Mouse (Mus musculus) megakaryocyte, embryonic 14.5 days (primary cell): ENCODE data around the gene Heatr1. TPM values are rescaled to one million over a fixed set of nuclear protein-coding genes. Genes with fewer than 3 reads are reported as not detected.
A peak's percentile ranks its signal among the peaks of the same experiment; 100 is the strongest.

Experiments used
- H3K27me3 ChIP-seq: replicated peaks from 2 replicates; pipeline ENCODE3; 2012; ENCODE audit warnings: inconsistent platforms
- H3K36me3 ChIP-seq: replicated peaks from 2 replicates; pipeline ENCODE3; 2012; ENCODE audit warnings: low read length, inconsistent platforms, mixed read lengths
- H3K4me1 ChIP-seq: 2 replicates; pipeline ENCODE4 v1.6.1; 2012; ENCODE audit warnings: inconsistent platforms
- H3K4me3 ChIP-seq: replicated peaks from 2 replicates; pipeline ENCODE3; 2012; ENCODE audit warnings: moderate library complexity, mild to moderate bottlenecking, inconsistent platforms
- H3K9me3 ChIP-seq: 2 replicates; pipeline ENCODE4 v1.6.1; 2012; ENCODE audit warnings: inconsistent platforms
- FLI1 ChIP-seq: IDR thresholded peaks from 2 replicates; pipeline ENCODE4 v1.6.1; 2012; ENCODE audit warnings: low read length, inconsistent platforms, mixed read lengths
- GATA1 ChIP-seq: IDR thresholded peaks from 3 replicates; pipeline ENCODE4 v1.6.1; 2012; ENCODE audit warnings: mixed read lengths, low read length, inconsistent platforms, borderline replicate concordance
- polyA plus RNA-seq: library from polyadenylated mRNA; stranded (reverse); fragments of >175 nt; gene quantifications from 2 replicates; pipeline ENCODE4 v1.2.3, GENCODE M21; 2012; ENCODE audit warnings: low replicate concordance; ENCODE audit not compliant: insufficient read depth

The Heatr1 gene
- 5.8 and 8.5 TPM in 2 replicates for polyA plus RNA-seq

DNA sequence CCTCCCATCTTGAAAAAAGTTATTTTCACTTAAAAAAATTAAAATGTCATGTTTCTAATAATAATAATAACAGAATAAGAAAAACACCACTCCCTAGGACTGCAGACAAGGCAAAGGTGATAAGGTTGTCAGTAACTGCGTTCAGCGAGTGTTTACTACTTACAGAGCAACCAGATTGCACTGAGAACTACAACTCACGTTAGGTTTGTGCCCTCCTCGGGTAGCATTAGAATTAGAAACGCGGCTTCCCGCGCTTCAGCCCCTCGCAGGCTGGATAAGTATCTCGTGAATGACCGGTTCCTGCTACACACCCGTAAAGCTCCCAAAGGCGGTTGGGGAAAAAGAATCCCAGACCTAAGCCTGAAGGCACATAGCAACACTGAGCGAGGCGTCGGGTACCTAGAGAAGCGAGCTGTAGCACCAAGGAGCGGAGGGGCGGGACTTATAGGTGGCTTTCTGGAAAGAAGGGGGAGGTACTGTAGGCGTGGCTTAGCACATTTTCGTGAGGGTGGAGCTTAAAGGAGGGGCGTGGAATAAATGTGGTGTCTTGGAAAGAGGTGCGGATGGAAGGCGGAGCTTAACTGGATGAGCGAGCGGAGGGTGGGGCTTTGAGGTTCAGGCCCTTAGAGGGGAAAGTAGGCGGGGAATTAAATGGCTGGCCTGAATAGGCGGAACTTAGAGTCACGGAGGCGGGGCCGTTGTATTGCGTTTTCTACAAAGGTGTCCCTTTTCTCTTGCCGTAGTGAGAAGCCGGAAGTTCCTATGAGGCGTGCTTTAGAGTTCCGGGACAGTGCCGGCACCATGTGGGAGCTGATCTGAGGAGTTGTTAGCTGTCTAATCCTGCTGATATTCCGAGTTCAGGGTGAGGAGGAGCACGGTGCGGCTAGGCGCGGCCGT is at the start of gene Heatr1:
Heatr1 (plus strand) TSS at position 419 of the 897 bp plus-strand sequence.
- H3K4me3 ChIP-seq = peak within 1 kb of the TSS; percentile 91
- peaks cover 23% of the 10 kb centered on the region for H3K36me3 ChIP-seq
- no peaks in the 10 kb centered on the region for H3K9me3 ChIP-seq
- H3K4me1 ChIP-seq = peaks cover 22% of the 10 kb centered on the region
- TF ChIP-seq FLI1 (0 out of 2 replicates have a peak, but pooled peaks have one; percentile 20), GATA1 (no peak)
- peaks cover 5% of the 10 kb centered on the region for H3K27me3 ChIP-seq

DNA sequence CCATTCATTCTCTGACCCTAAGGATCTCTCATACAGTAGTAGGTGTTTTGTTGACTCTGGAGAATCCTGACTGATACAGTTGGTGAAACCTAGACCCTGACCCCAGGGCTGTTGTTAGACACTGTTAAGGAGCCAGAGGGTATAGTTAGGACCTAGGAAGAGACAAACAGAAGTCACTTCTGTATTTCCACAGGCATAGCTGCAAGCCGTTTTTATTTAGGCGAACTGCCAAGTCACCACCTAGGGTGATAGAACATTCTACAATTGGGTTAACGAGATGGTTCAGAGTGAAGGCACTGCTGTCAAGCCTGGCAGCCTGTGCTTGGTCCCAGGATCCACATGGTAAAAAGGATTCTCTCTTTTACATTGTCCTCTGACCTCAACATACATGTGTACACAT is 48.0 kb upstream of the Heatr1 start:
- Histone ChIP-seq H3K4me3 (no peak overlapping the region), H3K4me1 (no peaks in the 10 kb centered on the region), H3K9me3 (no peaks in the 10 kb centered on the region), H3K36me3 (no peaks in the 10 kb centered on the region), H3K27me3 (no peaks in the 10 kb centered on the region)
- TF ChIP-seq GATA1 (no peak), FLI1 (no peak)

DNA sequence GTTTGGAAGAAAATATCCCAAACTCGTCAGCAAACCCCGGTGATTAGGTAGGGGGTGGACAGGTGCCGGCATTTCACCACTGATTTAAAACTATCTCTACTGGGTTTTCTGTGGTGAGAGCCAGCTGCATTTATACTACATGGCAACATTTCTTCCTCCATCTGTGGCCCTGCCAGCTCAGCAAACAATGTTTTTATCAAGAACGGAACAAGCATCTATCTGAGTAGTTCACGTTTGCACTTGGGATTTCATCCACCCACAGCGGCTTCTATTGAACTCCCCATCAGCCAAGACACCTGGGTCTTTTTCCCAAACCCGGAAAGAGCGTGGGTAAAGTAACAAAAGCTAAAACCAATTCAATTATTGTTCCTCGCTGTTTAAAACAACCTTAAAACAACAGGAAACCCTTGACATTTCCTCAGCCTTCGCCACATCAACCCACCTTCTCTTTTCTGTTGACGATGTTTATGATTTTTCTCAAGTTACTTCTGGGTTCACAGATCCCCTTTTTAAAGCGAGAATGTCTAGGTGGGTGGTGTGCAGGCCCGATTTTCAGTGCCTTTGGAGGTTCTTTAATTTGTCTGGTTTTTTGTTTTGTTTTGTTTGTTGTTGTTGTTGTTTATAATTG is 45.5 kb upstream of the Heatr1 start:
- H3K27me3 ChIP-seq = no peaks in the 10 kb centered on the region
- no peak overlapping the region for H3K4me3 ChIP-seq
- TF ChIP-seq GATA1 (no peak), FLI1 (no peak)
- 0 out of 2 replicates have a peak, but pooled peaks cover 3% of the 10 kb centered on the region for H3K9me3 ChIP-seq
- no peaks in the 10 kb centered on the region for H3K36me3 ChIP-seq
- no peaks in the 10 kb centered on the region for H3K4me1 ChIP-seq

DNA sequence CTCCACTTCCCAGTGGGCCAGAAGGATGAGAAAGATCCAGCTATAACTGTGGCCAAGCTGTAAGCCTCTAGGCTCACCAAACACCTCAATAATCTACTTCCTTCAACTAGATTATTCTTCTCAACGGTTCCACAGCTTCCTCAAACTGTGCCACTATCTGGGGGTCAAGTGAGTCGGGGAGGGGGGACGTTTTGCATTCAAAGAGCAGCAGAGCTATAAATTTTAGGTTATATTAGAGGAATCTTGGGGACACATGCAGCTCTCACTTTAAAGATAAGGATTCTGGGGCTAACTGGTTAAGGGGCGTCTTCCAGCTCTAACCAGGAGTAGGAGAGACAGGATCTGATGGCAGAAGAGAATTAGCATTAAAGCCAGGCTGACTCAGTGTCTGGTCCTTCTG is 38.6 kb upstream of the Heatr1 start:
- TF ChIP-seq FLI1 = no peak
- TF ChIP-seq GATA1 = no peak
- Histone ChIP-seq H3K36me3 (no peaks in the 10 kb centered on the region), H3K27me3 (no peaks in the 10 kb centered on the region), H3K4me3 (no peak overlapping the region), H3K9me3 (0 out of 2 replicates have a peak, but pooled peaks cover 3% of the 10 kb centered on the region), H3K4me1 (no peaks in the 10 kb centered on the region)

DNA sequence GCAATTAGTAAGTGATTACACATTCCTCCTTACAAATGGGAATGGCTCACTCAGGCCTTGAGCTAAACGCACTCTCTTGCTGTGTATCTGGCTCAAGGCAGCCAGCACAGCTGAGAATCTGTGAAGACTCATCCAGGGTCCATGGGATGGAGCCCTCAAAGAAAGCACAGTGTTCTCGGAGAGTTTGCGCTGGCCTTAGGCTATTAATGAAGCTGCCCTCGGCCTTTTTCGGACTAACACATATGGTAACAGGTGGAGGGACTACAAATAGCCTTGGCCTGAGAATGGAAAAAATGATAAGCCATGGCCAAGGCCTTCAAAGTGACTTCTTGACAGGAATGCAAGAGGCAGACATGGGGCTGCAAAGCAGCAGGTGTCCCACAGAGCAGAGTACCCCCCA is 37.3 kb upstream of the Heatr1 start:
- no peaks in the 10 kb centered on the region for H3K27me3 ChIP-seq
- no peak overlapping the region for H3K4me3 ChIP-seq
- no peaks in the 10 kb centered on the region for H3K36me3 ChIP-seq
- H3K4me1 ChIP-seq = no peaks in the 10 kb centered on the region
- TF ChIP-seq GATA1 (no peak), FLI1 (no peak)
- H3K9me3 ChIP-seq = peaks cover 6% of the 10 kb centered on the region; the same call in 1 of the 2 replicates

DNA sequence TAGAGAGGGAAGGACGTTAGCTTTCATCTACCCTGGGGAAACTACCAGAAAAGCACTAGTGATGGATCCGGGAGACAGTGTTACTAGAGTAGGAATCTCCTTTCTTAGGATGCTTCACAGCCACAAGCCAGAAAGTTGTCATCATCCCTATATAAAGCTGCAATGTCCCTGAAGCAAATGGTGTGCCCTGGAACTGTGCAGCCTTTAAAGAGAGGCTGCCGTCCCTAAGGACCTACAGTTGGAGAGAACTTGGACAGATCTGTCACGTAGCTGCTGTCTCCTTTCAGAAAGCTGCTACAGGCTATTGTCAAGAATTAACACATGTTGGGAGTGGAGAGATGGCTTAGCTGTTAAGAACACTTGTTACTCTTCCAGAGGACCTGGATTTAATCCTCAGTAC is 33.3 kb upstream of the Heatr1 start:
- H3K36me3 ChIP-seq = no peaks in the 10 kb centered on the region
- peaks cover 3% of the 10 kb centered on the region; the same call in 1 of the 2 replicates for H3K9me3 ChIP-seq
- H3K27me3 ChIP-seq = no peaks in the 10 kb centered on the region
- H3K4me3 ChIP-seq = no peak overlapping the region
- no peak for TF ChIP-seq GATA1
- H3K4me1 ChIP-seq = no peaks in the 10 kb centered on the region

DNA sequence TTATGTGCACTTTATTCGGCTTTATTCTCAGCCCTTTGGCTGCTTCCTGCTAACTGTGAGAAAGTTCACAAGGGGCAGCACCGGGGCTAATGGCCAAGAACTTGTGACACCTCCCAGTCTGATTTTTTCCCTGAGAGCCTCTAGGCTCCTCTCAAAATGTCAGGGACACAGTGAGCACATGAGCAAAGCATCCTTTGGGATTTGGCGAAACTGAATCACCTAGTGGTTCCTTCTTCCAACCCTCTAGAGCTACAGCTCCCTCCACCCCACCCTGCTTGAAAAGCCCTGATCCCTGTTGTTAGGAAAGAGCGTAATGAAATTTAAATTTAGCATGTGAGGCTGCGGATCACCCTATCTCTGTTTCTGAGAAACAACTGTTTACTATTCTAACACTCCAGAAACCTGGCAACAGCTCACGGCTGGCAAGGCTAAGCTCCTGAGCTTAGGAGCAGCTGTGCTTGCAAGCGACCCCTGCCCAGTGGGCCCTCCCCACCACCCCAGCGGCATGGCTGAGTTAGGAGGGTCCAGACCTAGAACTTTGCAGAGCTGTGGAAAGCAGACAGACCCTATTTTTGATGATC is 25.7 kb upstream of the Heatr1 start:
- Histone ChIP-seq H3K36me3 (no peaks in the 10 kb centered on the region), H3K4me1 (no peaks in the 10 kb centered on the region), H3K4me3 (no peak overlapping the region), H3K9me3 (no peaks in the 10 kb centered on the region), H3K27me3 (no peaks in the 10 kb centered on the region)
- no peak for TF ChIP-seq FLI1
- no peak for TF ChIP-seq GATA1

DNA sequence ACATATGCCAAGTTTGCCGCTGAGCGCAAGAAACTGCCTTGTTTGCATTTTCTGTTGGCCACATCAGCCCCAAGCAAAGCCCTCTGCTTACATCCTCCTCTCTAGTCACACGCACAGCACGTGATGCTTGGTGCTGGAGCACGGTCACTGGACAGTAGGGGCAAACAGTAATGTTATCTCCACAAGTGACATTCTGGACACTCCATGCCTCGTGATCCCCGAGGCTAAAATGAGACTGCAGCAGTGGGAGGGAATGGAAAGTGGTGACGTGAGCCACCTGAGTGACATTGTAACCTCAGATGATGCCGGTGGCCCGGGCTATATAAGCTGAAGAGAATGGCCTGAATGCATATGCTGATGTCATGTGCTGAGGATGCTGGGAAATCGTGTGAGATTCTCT is 24.9 kb upstream of the Heatr1 start:
- no peaks in the 10 kb centered on the region for H3K9me3 ChIP-seq
- H3K4me1 ChIP-seq = no peaks in the 10 kb centered on the region
- H3K4me3 ChIP-seq = no peak overlapping the region
- H3K36me3 ChIP-seq = no peaks in the 10 kb centered on the region
- TF ChIP-seq GATA1 (no peak), FLI1 (no peak)
- H3K27me3 ChIP-seq = no peaks in the 10 kb centered on the region

DNA sequence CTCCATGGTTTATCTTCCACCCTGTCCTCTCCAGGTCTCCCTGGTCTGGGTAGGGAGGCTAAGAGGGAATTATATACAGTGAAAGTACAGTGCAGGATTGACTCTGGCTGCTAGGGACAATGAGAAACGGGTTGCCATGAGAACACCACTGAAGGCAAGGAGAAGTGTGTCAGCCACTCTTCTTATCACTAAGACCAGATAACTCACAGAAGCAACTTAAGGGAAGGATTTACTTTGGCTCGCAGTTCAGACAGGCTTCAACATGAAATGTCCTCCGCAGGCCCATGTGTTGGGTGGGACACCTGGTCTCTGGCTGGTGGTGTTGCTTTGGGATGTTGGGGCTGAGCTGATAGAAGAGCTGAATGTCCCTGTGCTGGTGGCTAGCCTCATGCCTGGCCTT is 22.1 kb upstream of the Heatr1 start:
- no peak overlapping the region for H3K4me3 ChIP-seq
- H3K9me3 ChIP-seq = no peaks in the 10 kb centered on the region
- no peaks in the 10 kb centered on the region for H3K4me1 ChIP-seq
- no peaks in the 10 kb centered on the region for H3K36me3 ChIP-seq
- peaks cover 3% of the 10 kb centered on the region for H3K27me3 ChIP-seq
- no peak for TF ChIP-seq FLI1
- no peak for TF ChIP-seq GATA1

DNA sequence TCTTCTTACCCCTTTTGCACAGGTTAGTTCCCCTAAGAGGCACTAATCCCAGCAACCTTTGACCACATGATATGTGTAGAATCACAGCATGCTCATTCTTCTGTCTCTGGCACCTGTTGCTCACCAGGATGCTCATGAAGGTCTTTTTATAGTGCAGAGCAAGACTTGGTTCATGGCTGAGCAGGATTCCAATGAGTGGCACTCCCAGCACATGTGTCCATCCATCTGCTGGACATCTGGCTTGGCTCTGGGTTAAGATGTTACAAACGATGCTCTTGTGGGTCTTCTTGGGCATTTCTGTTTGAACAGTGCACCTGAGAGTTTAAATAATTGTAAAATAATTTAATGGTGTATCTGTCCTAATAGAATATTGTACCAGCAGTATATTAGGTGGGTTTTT is 18.0 kb upstream of the Heatr1 start:
- Histone ChIP-seq H3K27me3 (peaks cover 3% of the 10 kb centered on the region), H3K4me1 (no peaks in the 10 kb centered on the region), H3K4me3 (no peak overlapping the region), H3K36me3 (no peaks in the 10 kb centered on the region), H3K9me3 (no peaks in the 10 kb centered on the region)
- no peak for TF ChIP-seq FLI1
- TF ChIP-seq GATA1 = no peak
